Mouse (Mus musculus): ENCODE data around the gene D930048N14Rik. TPM values are rescaled to one million over a fixed set of nuclear protein-coding genes. Genes with fewer than 3 reads are reported as not detected.

The D930048N14Rik gene
- polyA plus RNA-seq, 1 experiment = not detected

DNA sequence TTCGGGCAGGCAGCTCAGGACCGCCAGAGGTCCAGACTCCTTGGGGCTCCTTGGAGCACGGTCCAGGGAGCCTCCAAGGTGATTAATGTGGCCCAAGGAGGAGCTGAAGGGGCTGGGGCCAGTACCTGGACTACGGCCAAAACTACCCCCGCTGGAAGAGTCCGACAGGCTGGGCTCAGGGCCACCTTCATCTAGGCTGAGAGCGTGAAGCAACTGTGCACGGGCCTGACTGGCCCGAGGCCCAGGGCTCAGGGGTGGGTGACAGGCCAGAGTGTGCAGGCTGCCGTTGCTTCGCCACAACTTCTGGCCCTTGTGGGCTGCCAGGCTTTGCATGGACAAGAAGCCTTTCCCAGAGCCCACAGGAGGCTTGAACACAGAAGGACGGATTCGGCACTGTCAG is 5.5 kb upstream of the D930048N14Rik start:
- no peak for TF ChIP-seq GATA1 (IDR thresholded peaks at IDR 0.05; ENCODE audit: low read length)

DNA sequence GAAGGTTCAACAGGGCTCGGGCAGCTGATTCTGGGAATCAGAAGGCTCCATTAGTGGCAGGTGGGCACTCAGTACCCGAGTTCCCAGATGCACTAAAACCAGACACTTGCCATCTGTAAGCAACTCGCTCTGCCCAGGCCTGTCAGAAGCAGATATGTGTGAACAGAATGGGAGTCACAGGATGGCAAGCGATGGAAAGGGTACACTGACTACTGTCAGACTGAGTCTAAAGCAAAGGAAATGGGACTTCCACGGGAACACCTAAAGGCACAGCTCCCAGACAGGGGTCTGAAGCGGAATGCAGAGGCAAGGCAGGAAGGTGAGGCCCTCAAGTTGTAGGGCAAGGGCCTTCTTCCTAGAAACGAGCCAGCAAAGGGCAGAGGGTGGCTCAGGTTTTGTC is 4.5 kb upstream of the D930048N14Rik start:
- TF ChIP-seq GATA1 (IDR thresholded peaks at IDR 0.05; ENCODE audit: low read length) = no peak

DNA sequence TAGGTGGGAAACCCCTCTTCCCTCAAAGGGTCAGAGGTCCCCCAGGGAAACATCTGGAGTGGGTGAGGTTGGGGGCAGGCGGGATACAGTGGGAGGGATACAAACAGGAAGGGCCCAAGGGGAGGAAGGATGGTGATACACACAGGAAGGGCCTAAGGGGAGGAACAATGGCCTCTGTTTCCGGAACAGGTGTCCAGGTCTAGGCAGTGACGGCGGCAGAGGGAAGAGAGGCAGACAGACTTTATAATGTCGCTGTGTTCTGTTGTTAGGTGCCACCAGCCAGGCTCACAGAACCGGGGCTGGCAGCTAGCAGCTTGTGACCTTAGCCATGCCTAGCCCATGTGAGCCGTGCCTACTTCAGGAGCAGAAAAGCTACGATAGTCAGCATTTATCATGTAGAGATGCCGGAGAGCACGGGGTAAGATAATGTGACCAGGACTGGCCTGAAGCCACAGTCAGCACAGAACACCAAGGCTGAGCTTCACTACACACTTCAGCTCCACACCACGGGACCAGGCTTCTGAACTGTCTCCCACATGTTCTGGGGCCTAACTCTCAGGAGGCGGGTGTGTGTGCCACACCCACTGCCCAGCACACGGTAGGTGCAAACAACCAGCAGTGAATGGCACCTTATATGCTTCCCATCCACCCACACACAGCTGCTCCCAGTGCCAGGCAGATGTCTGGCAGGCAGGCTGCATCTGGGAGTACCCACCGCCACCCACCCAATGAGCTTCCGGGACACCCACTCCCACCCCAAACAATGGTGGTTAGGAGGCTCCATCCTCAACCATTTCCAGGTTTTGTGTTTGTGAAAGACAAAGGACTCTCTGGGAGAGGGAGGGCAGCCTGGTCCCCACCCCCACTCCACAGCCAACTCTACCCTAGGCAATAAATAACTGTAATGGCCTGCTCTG is 3.7 kb upstream of the D930048N14Rik start:
- TF ChIP-seq GATA1 (IDR thresholded peaks at IDR 0.05; ENCODE audit: low read length) = no peak

DNA sequence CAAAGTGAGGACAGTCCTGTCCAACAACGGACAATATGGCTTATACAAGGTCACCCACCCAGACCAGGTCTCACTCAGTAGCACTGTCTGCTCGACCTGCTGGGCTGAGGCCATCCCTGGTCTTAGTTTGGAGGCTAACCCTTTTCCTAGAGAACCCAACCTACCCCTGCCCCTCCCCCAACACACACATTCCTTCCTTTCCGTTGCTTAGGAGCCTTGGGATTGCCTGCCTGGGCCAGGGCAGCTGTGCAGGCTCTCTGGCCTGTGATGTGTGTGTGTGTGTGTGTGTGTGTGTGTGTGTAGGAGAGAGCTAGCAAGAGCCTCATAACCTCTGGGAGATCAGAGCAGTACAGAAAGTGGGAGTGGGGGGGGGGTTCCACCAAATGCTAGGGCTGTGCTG is 2.2 kb upstream of the D930048N14Rik start:
- TF ChIP-seq GATA1 (IDR thresholded peaks at IDR 0.05; ENCODE audit: low read length) = no peak

DNA sequence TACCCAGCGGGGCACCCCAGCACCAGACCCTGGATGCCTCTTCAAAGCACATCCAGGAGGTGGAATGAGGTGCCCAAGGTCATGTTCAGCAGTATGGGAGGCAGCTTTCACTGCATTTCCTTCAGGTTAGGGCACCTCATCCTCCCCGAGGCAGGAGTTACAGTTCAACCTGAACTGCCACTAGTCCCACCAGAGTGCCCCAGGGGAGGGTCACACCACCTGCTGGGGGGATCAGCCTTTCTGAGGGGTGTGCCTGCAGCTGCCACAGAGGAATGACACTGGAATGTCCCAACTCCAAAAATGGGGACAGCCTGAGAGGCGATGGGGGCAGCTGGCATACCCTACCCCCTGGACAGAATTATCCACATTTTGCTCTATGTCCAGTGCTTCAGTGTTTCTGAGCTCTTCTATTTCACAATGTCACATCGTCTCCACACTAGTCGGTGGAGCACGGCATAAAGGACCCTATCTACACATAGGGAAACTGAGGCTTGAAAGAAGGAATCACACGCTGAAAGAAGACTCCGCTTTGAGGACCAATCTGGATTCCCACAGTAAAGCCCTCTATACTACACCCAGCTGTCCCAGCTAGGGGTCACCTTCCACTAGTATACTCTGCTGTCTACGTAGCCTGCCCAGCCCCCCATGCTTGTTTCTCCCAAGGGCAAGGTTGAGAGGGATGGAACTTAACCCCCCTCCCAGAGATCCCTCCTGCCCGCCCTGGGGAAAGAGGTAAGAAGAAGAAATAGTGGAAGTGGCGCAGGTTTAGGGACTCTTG is 1.5 kb upstream of the D930048N14Rik start:
- no peak for TF ChIP-seq GATA1 (IDR thresholded peaks at IDR 0.05; ENCODE audit: low read length)

DNA sequence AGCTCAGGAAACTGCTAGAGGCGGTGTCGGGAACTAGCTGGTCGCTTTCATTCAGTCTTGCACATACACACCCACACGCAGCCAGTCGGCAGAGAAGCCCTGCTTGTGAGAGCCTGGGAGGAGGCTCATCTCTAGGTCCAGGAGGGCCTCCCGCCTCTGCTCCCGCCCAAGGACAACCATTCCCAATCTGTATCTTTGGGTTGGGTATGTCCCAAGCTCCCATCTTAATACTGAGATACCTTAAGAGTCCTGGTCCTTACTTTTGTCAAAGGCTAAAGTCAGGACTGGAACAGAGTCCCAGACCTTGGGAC is 910 bp upstream of the D930048N14Rik start:
- TF ChIP-seq GATA1 (IDR thresholded peaks at IDR 0.05; ENCODE audit: low read length) = no peak

DNA sequence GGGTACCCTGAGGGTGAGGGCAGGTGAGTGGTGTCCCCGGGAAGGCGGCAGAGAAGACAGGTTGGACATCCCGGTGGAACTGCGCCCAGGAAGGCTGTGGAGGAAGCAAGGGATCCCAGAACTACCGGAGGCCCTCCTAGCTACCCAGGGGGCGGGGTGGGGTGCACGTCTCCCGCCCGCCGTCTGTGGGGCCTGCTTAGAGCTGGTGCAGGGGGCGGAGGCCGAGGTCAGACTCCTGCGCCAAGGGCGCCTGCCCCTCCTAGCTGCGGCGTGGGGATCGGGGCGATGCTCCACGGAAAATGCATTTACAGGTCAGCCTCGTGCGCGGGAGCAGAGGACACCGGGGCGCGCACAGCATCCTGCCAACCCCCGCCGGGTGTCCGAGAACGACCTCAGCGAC is 493 bp upstream of the D930048N14Rik start:
- no peak for TF ChIP-seq GATA1 (IDR thresholded peaks at IDR 0.05; ENCODE audit: low read length)

DNA sequence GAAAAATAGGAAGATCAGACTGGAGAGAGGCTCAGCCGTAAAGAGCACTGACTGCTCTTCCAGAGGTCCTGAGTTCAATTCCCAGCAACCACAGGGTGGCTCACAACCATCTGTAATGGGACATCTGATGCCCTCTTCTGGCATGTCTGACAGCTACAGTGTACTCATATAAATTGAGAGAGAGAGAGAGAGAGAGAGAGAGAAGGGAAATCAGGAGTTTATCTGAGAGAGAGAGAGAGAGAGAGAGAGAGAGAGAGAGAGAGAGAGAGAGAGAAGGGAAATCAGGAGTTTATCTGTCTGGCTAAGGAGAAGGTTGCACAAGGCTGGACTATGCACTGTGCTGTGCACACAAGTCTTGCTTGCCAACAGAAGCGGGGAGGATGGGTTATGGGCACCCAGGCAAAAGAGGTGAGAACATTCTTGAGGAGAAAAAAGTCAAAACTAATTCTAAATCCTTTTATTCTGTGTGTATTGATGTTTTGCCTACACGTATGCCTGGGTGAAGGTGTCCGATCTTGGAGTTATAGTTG is 2.2 kb downstream of the D930048N14Rik start:
- no peak for TF ChIP-seq GATA1 (IDR thresholded peaks at IDR 0.05; ENCODE audit: low read length)

DNA sequence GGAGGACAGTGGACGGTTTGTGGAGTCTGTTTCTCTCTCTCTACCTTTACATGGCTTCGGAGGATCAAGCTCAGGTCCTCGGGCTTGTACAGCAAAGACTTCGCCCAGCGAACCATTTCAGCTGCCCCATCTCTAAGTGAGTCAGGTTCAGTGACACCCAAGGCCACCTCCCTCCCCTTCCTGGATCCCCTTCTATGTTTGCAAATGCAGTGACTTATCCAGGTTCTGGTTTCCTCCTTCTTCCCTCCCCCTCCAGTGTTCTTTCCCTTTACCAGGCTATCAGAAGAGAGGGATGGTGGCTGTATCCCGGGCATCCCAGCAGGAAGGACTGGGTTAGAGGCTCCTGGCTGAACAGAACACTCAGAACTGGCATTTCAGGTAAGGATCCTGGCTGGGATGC is 3.0 kb downstream of the D930048N14Rik start:
- no peak for TF ChIP-seq GATA1 (IDR thresholded peaks at IDR 0.05; ENCODE audit: low read length)

DNA sequence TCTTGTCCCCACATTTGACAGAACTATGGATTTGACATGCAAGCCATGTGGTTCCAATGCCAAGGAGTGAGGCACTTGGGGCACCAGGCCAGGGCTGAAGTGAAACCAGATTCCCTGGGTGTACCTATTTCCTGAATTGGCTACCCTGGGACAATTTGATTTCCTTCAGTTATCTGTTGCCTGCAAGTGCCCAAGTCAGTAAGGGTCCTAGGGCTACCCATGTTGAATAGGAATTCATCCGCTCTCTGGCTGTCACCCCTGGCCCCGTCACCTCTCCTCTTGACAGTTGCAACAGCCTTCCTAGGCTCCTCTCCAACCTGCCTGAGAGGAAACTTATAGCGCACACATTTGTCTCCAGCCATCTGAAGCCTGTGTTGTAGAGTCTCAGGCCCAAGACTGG is 4.1 kb downstream of the D930048N14Rik start:
- no peak for TF ChIP-seq GATA1 (IDR thresholded peaks at IDR 0.05; ENCODE audit: low read length)

DNA sequence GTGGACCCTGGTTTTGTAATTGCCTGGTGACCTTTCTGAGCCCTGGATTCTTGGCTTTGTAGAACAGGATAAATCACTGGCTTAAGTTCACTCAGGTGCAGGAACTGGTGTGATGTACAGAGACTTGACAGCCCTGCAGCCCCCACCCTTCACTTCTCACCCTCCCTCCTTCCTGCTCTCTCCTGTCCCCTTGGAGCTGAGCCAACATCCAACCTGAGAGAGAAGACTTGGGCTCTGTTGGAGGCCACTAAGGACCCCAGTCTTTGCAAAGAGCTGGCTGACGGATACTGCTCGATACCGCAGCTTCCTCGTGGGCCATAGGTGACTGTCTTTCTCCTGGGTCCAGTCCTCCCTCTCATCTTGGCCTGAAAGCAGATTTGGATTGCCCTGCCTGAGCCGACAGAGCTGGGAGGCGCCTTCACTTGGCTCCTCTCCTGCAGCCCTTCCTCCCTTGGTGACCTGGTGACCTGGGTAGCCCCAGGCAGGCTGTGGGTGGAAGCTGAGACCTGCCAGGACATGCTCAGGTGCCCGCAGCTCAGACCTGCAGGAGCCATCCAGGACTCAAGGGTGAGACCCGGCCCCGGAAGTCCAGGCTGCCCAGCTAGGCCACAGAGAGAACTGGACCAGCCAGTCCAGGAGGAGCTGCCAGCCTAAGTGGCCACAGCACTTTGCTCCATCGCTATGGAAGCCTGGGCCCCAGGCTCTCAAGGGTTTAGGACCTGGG is 6.2 kb downstream of the D930048N14Rik start:
- TF ChIP-seq GATA1 (IDR thresholded peaks at IDR 0.05; ENCODE audit: low read length) = no peak

DNA sequence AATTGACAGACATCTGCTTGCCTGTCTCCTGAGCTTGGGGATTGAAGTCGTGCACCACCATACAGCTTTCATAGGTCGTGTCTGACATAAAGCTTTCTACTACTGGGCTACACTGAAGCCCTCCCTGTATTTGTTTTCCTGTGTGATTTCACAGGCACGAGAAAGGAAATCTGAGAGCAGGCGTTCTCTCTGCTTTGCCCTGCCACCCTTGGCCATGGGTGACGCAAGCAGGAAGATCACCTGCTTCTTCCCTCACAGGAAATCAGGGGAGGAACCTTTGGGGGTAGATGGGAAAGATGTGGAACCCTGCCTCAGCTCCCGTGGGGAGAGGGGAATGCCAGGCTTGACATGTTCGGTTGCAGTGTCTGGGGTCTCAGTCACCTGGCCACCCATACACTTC is 7.5 kb downstream of the D930048N14Rik start:
- no peak for TF ChIP-seq GATA1 (IDR thresholded peaks at IDR 0.05; ENCODE audit: low read length)

DNA sequence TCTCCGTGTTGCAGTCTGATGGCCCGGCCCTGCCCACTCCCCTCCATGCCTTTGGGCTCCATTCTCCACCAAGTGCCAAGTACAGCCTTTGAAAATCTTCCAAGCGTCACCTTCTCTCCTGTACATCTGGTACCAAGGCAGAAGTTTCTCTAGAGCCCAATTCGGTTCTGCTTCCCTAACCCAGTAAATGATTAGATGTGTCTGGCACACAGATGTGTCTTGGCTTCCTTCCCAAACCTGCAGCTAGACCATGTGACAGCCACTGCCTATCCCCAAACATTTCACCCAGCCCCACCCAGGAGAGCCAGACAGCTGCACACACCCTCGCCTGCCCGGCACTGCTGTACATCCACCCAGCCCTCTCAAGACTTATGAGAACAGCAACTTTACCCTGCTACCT is 8.0 kb downstream of the D930048N14Rik start:
- no peak for TF ChIP-seq GATA1 (IDR thresholded peaks at IDR 0.05; ENCODE audit: low read length)

DNA sequence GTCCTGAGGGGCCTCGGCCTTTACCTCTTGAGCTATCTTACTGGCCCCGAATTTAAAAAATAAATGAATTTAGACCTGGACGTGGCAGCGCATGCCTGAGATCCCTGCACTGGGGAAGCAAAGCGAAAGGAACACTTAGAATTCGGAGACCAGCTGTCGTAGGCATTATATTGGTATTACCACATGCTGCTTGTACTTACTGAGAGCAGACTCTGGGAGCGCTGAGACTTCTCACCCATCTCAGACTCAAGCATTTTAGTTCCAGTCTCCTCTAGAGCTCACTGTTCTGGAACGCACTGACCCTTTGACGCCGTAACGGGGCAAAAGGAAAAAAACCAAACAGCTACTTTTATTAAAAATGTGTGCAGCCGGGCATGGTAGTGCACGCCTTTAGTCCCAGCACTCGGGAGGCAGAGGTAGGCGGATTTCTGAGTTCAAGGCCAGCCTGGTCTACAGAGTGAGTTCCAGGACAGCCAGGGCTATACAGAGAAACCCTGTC is 11.2 kb downstream of the D930048N14Rik start:
- TF ChIP-seq GATA1 (IDR thresholded peaks at IDR 0.05; ENCODE audit: low read length) = no peak

DNA sequence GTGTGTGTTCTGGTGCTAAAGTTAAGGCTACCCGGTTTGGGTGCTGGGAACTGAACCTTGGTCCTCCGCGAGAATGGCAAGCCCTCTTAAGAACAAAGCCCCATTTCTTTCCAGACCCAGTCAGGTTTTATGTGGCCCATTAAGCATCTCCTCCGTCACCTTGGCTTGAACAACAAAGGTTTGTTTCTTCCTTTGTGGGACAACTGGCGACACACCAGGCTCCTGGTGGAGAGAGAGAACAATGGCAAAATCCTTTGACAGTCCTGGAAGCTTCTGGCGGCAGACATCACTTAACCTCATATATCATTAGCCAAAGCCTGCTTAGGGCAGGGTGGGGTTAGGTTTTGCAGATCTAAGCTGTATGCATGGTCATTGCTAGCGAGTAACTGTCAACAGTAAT is 11.9 kb downstream of the D930048N14Rik start:
- TF ChIP-seq GATA1 (IDR thresholded peaks at IDR 0.05; ENCODE audit: low read length) = no peak

DNA sequence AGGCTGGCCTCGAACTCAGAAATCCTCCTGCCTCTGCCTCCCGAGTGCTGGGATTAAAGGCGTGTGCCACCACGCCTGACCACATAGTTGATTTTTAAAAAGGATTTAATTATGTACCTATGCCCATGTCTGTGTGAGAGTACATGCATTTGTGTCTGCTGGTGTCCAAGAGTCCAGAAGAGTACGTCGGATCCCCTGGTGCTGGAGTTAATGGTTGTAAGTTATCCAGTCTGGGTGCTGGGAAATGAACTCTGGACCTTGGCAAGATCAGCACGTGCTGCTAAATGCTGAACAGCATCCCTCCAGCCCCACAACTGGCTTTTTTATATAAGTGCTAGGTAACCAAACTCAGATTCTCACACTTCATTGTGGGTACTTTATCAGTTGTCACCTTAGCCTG is 20.1 kb downstream of the D930048N14Rik start:
- no peak for TF ChIP-seq GATA1 (IDR thresholded peaks at IDR 0.05; ENCODE audit: low read length)
